ENCODE assay signal across 8 mouse cellular contexts in genomic region chr7:119894818-119895544, GRCm38 (mm10). TPM values are rescaled to one million over a fixed set of nuclear protein-coding genes. Genes with fewer than 3 reads are reported as not detected.
A peak's percentile ranks its signal among the peaks of the same experiment; 100 is the strongest.
DNase-seq lines count a peak whose midpoint lies in the region; ATAC-seq and TF ChIP-seq lines count a peak whose summit lies in the region.

No protein-coding gene starts in this region.

- peak; percentile 13 for DNase-seq in left cerebral cortex, adult 11 months (ENCODE audit: low spot score)
- DNase-seq in left cerebral cortex, adult 18-20 months (ENCODE audit: low spot score in 2 of 2): no peak
- no peak for DNase-seq in ES-E14 (ENCODE audit: low read depth, low spot score)

- no peak for TF ChIP-seq CTCF in small intestine, adult 2 months (IDR thresholded peaks at IDR 0.05; ENCODE audit: extremely low read depth, insufficient read length, insufficient replicate concordance, low read depth, low read length)

- H3K4me1 ChIP-seq in ES-E14 (ENCODE audit: control insufficient read depth in 2 of 2, insufficient read depth in 2 of 2, low read length in 2 of 2, poor library complexity in 1 of 2): peaks cover 8 to 22% of the 10 kb centered on the region in 2 experiments
- peaks cover 47% of the 10 kb centered on the region for H3K4me1 ChIP-seq in hindbrain, embryonic 13.5 days (replicated peaks)
- H3K4me1 ChIP-seq in limb, embryonic 15.5 days: peaks cover 14% of the 10 kb centered on the region; the same call in 1 of the 2 replicates
- peaks cover 2% of the 10 kb centered on the region; the same call in 1 of the 2 replicates for H3K4me1 ChIP-seq in small intestine, adult 2 months (ENCODE audit: control insufficient read depth, insufficient read depth, insufficient read length, low read length)

- H3K27me3 ChIP-seq in hindbrain, embryonic 13.5 days: no peaks in the 10 kb centered on the region
- no peaks in the 10 kb centered on the region for H3K27me3 ChIP-seq in limb, embryonic 15.5 days
- no peaks in the 10 kb centered on the region for H3K27me3 ChIP-seq in small intestine, adult 2 months (ENCODE audit: control insufficient read depth, insufficient read depth, low read length)

- in situ Hi-C loops in ES-E14 (cut with MboI; ENCODE audit: low sequenced_read_pairs in 2 of 2, unreplicated experiment in 2 of 2): no loop called here

- 0 out of 2 replicates have a peak, but pooled peaks have one; percentile 2 for ATAC-seq in common myeloid progenitor, adult 5-6 weeks (replicated peaks; ENCODE audit: low read depth, poor library complexity, severe bottlenecking)
- ATAC-seq in hindbrain, embryonic 13.5 days (ENCODE audit: low FRiP score): peak; percentile 69
- ATAC-seq in limb, embryonic 15.5 days (ENCODE audit: insufficient number of reproducible peaks, low FRiP score, low TSS enrichment, low read depth): no peak; the same call in 1 of the 2 replicates
- ATAC-seq in activated CD4-positive, CD25-positive, alpha-beta regulatory T cell, adult 4 months: no peak

- peak overlapping the region; percentile 70 for H3K27ac ChIP-seq in ES-E14 (ENCODE audit: insufficient read depth, low read depth, low read length, poor library complexity, severe bottlenecking)
- H3K27ac ChIP-seq in hindbrain, embryonic 13.5 days: peak overlapping the region; percentile 98
- peak overlapping the region; percentile 98 for H3K27ac ChIP-seq in limb, embryonic 15.5 days
- H3K27ac ChIP-seq in small intestine, adult 2 months (ENCODE audit: insufficient read depth, low read depth, low read length): no peak overlapping the region; the same call in 1 of the 2 replicates

- peak overlapping the region; percentile 85 to 91 for H3K4me3 ChIP-seq in ES-E14 (ENCODE audit: insufficient read depth in 1 of 2, low read depth in 1 of 2, low read length in 2 of 2, poor library complexity in 1 of 2, severe bottlenecking in 1 of 2)
- H3K4me3 ChIP-seq in hindbrain, embryonic 13.5 days: peak overlapping the region; percentile 80
- peak overlapping the region; percentile 67 for H3K4me3 ChIP-seq in limb, embryonic 15.5 days
- H3K4me3 ChIP-seq in small intestine, adult 2 months (ENCODE audit: low read depth, low read length): peak overlapping the region; percentile 75

- under 1% methylated on average over 15 of the region's 15 CpGs for WGBS in hindbrain, embryonic 13.5 days
- under 1% methylated on average over 15 of the region's 15 CpGs for WGBS in limb, embryonic 15.5 days
- WGBS in small intestine, adult 2 months: under 1% methylated on average over 15 of the region's 15 CpGs

- H3K36me3 ChIP-seq in ES-E14 (ENCODE audit: control insufficient read depth, insufficient read depth, low read length, poor library complexity, severe bottlenecking): no peaks in the 10 kb centered on the region
- H3K36me3 ChIP-seq in hindbrain, embryonic 13.5 days: no peaks in the 10 kb centered on the region
- H3K36me3 ChIP-seq in limb, embryonic 15.5 days: no peaks in the 10 kb centered on the region
- no peaks in the 10 kb centered on the region for H3K36me3 ChIP-seq in small intestine, adult 2 months (ENCODE audit: control insufficient read depth, insufficient read depth, low read length)

- no peak for TF ChIP-seq POLR2A in small intestine, adult 2 months (IDR thresholded peaks at IDR 0.05; ENCODE audit: low read depth, low read length)

- no peaks in the 10 kb centered on the region for H3K9me3 ChIP-seq in ES-E14 (ENCODE audit: control insufficient read depth, insufficient read depth, low read depth, low read length)
- H3K9me3 ChIP-seq in hindbrain, embryonic 13.5 days: no peaks in the 10 kb centered on the region
- no peaks in the 10 kb centered on the region for H3K9me3 ChIP-seq in limb, embryonic 15.5 days

- H3K9ac ChIP-seq in ES-E14 (ENCODE audit: insufficient read depth, low read depth, low read length, poor library complexity, severe bottlenecking): peak overlapping the region; percentile 94
- peak overlapping the region; percentile 90 for H3K9ac ChIP-seq in hindbrain, embryonic 13.5 days
- peak overlapping the region; percentile 69 for H3K9ac ChIP-seq in limb, embryonic 15.5 days

- peak overlapping the region; percentile 77 for H3K4me2 ChIP-seq in hindbrain, embryonic 13.5 days
- H3K4me2 ChIP-seq in limb, embryonic 15.5 days: peak overlapping the region; percentile 83

TF ChIP-seq in ES-E14, 5 proteins besides CTCF, POLR2A, EP300 and RAD21:
- TF ChIP-seq ZC3H11A (IDR thresholded peaks at IDR 0.05; ENCODE audit: borderline replicate concordance, low read depth, low read length): no peak
- no peak for TF ChIP-seq ZNF384 (IDR thresholded peaks at IDR 0.05; ENCODE audit: low read depth, low read length)
- TF ChIP-seq MAFK (IDR thresholded peaks at IDR 0.05; ENCODE audit: insufficient read depth, low read depth, low read length): no peak
- TF ChIP-seq HCFC1 (IDR thresholded peaks at IDR 0.05; ENCODE audit: borderline replicate concordance, insufficient read depth, low read length): no peak
- no peak for TF ChIP-seq CHD2 (IDR thresholded peaks at IDR 0.05; ENCODE audit: low read depth, low read length)

RNA-seq across cellular contexts. Expression of gene Lyrm1, which starts 0.7 kb away (rescaled TPM):
- total RNA-seq in left cerebral cortex, adult 18-20 months (2021): 10 to 100 TPM; 13.5 to 13.8 TPM
- 1.4 and 3.8 TPM in 2 replicates for total RNA-seq in ES-E14 (2012; rRNA removed)
- total RNA-seq in common myeloid progenitor, adult 5-6 weeks (2017): 2.6 and 4.7 TPM in 2 replicates
- polyA plus RNA-seq in hindbrain, embryonic 13.5 days (2015; fragmentation: Nextera tagmentation; extraction: Ambion mirVana): 18.9 and 20.3 TPM in 2 replicates
- 9.1 and 9.9 TPM in 2 replicates for polyA plus RNA-seq in limb, embryonic 15.5 days (2015; fragmentation: Nextera tagmentation; extraction: Ambion mirVana)
- polyA plus RNA-seq in small intestine, adult 2 months (2012; rRNA removed): 0.14 and 0.65 TPM in 2 replicates
- 10 to 100 TPM; 20.3 to 22.3 TPM for polyA plus RNA-seq in activated CD4-positive, CD25-positive, alpha-beta regulatory T cell, adult 4 months (2017; shearing (Covaris generic))

RNA-seq across cellular contexts. Expression of gene Dcun1d3, which starts 1.1 kb away (rescaled TPM):
- 10 to 100 TPM; 30.9 to 31.3 TPM for total RNA-seq in left cerebral cortex, adult 18-20 months (2021)
- 26.1 and 27.1 TPM in 2 replicates for total RNA-seq in ES-E14 (2012; rRNA removed)
- 3.0 and 4.0 TPM in 2 replicates for total RNA-seq in common myeloid progenitor, adult 5-6 weeks (2017)
- 17.7 and 18.9 TPM in 2 replicates for polyA plus RNA-seq in hindbrain, embryonic 13.5 days (2015; fragmentation: Nextera tagmentation; extraction: Ambion mirVana)
- 12.9 and 13.9 TPM in 2 replicates for polyA plus RNA-seq in limb, embryonic 15.5 days (2015; fragmentation: Nextera tagmentation; extraction: Ambion mirVana)
- polyA plus RNA-seq in small intestine, adult 2 months (2012; rRNA removed): 2.8 and 3.0 TPM in 2 replicates
- polyA plus RNA-seq in activated CD4-positive, CD25-positive, alpha-beta regulatory T cell, adult 4 months (2017; shearing (Covaris generic)): 1 to 10 TPM; 6.1 to 7.7 TPM

Comparison
In these comparisons a context has a peak if more than half of its experiments do, and no peak if none do; other contexts are left out.
1. ATAC-seq: peak in common myeloid progenitor, adult 5-6 weeks (single experiment) and hindbrain, embryonic 13.5 days (single experiment); none in limb, embryonic 15.5 days (single experiment) and activated CD4-positive, CD25-positive, alpha-beta regulatory T cell, adult 4 months (single experiment).
2. Peak in every context shown above with its lines, with median percentiles within 50 percentile points of each other: H3K4me3 ChIP-seq and H3K9ac ChIP-seq.